ENCODE assay signal across 14 mouse cellular contexts in genomic region chr4:46064961-46065360, GRCm38 (mm10). TPM values are rescaled to one million over a fixed set of nuclear protein-coding genes. Genes with fewer than 3 reads are reported as not detected.
A peak's percentile ranks its signal among the peaks of the same experiment; 100 is the strongest.
DNase-seq lines count a peak whose midpoint lies in the region; ATAC-seq and TF ChIP-seq lines count a peak whose summit lies in the region.
"Had no signal": no experiment of that assay in that cellular context is flagged by ENCODE, and none has a peak within 500 bp of the region (broad histone marks: within the 10 kb centered on the region; RNA-seq: fewer than 3 reads in every experiment).

No protein-coding gene starts in this region.

- H3K4me3 ChIP-seq in left cerebral cortex, adult 2 months = no peak overlapping the region
- H3K4me3 ChIP-seq in olfactory bulb, adult 2 months (ENCODE audit: insufficient read depth, low read depth, low read length) = no peak overlapping the region
- H3K4me3 ChIP-seq: forebrain, embryonic 10.5 days; limb, embryonic 15.5 days; neural tube, embryonic 13.5 days had no signal

- intact Hi-C loops in left cerebral cortex, adult 2 months (cut with DNase I) = no loop called here
- intact Hi-C loops in left cerebral cortex, postnatal 10 days (cut with DNase I) = no loop called here

- WGBS in olfactory bulb, adult 2 months = 66% methylated on average over 3 of the region's 3 CpGs

- TF ChIP-seq POLR2A in olfactory bulb, adult 2 months (IDR thresholded peaks at IDR 0.05; ENCODE audit: insufficient read depth, low read depth, low read length) = no peak

- peak overlapping the region; percentile 81 for H3K27ac ChIP-seq in left cerebral cortex, adult 2 months
- H3K27ac ChIP-seq in olfactory bulb, adult 2 months (ENCODE audit: insufficient read depth, low read depth, low read length) = 0 out of 2 replicates have a peak overlapping the region, but pooled peaks have one; percentile 18
- H3K27ac ChIP-seq: forebrain, embryonic 10.5 days; limb, embryonic 15.5 days; neural tube, embryonic 13.5 days had no signal

- peak; percentile 53 for DNase-seq in cerebellum, adult 9-11 months
- DNase-seq in left cerebral cortex, adult 2 months (ENCODE audit: extremely low spot score in 1 of 2, low spot score in 2 of 2) = no peak
- DNase-seq in left cerebral cortex, postnatal 10 days (ENCODE audit: extremely low spot score in 1 of 2, low spot score in 2 of 2) = no peak
- peak; percentile 76 to 81 for DNase-seq in lung, adult 18-20 months
- DNase-seq in B cell, adult 2 months = no peak
- DNase-seq: adrenal gland, postnatal 25 days; thymus, postnatal 36 days had no signal

- H3K4me1 ChIP-seq in olfactory bulb, adult 2 months (ENCODE audit: control insufficient read depth, insufficient read depth, low read length) = peaks cover 62% of the 10 kb centered on the region

- no peak for ATAC-seq in cerebellum, adult (ENCODE audit: insufficient number of reproducible peaks, low FRiP score, low TSS enrichment)
- no peak for ATAC-seq in erythroid progenitor cell, adult 5-6 weeks (replicated peaks; ENCODE audit: low FRiP score, poor library complexity, severe bottlenecking)
- ATAC-seq: hindbrain, embryonic 16.5 days had no signal

- no peak for TF ChIP-seq CTCF in left cerebral cortex, adult 2 months (IDR thresholded peaks at IDR 0.05)
- no peak for TF ChIP-seq CTCF in olfactory bulb, adult 2 months (IDR thresholded peaks at IDR 0.05; ENCODE audit: insufficient read depth, low read depth, low read length)

RNA-seq across cellular contexts. Expression of gene Tmod1, which starts 26.2 kb away (rescaled TPM):
- 10 to 100 TPM; 45.5 to 49.1 TPM for total RNA-seq in left cerebral cortex, adult 2 months (2021)
- 10 to 100 TPM; 10.5 to 11.3 TPM for total RNA-seq in left cerebral cortex, postnatal 10 days (2021)
- not detected in 2 replicates for polyA plus RNA-seq in olfactory bulb, adult 2 months (2012; ENCODE audit: insufficient read depth, insufficient read length, low replicate concordance, missing spikeins)
- 258 and 260 TPM in 2 replicates for total RNA-seq in erythroid progenitor cell, adult 5-6 weeks (2015; ENCODE audit: low replicate concordance)
- total RNA-seq in erythroid progenitor cell, adult 5-6 weeks (2017; ENCODE audit: low replicate concordance) = 189 and 234 TPM in 2 replicates

Comparison
In these comparisons a context has a peak if more than half of its experiments do, and no peak if none do; other contexts are left out.
1. DNase-seq: peak in cerebellum, adult 9-11 months (single experiment) and lung, adult 18-20 months (2 of 2); none in left cerebral cortex, adult 2 months (0 of 2), left cerebral cortex, postnatal 10 days (0 of 2) and B cell, adult 2 months (0 of 2).